Mouse (Mus musculus) gastrocnemius, postnatal 10 days (tissue): ENCODE measurements around the gene Rasd1. TPM values are rescaled to one million over a fixed set of nuclear protein-coding genes. Genes with fewer than 3 reads are reported as not detected.

ENCODE experiments used
- DNase-seq: peaks from one replicate; pipeline ENCODE4 v3.0.0; 2021; ENCODE audit warnings: mixed read lengths
- long read RNA-seq, 2 experiments: library from polyadenylated mRNA; stranded (forward); transcript quantifications; one replicate each; pipeline ENCODE4 v2.0.0; 2021
- total RNA-seq, 2 experiments: library from RNA; stranded (reverse); gene quantifications; 2 replicates each; pipeline ENCODE4 v1.2.3; 2021

The Rasd1 gene
- total RNA-seq, result 1 to 10 TPM; 1.5 to 3.0 TPM
- long read RNA-seq, experiment 1, partial matches to known transcripts, result 0 of 1 reads
- long read RNA-seq, experiment 1, other reads (novel, unspliced or antisense), result 0 of 1 reads
- long read RNA-seq, experiment 2, partial matches to known transcripts, result 0 of 3 reads
- long read RNA-seq, experiment 2, other reads (novel, unspliced or antisense), result 0 of 3 reads

GRCm38 (mm10) chr11:59964818-59965217 lies at the start of gene Rasd1:
TSS of gene Rasd1 (minus strand) at chr11:59964944.
- peak; percentile 71 for DNase-seq

- DNase-seq, result no peak
Measured at GRCm38 (mm10) chr11:60011516-60011915, 46.8 kb upstream of the Rasd1 start.

- DNase-seq, result no peak
Measured at GRCm38 (mm10) chr11:60009451-60009850, 44.7 kb upstream of the Rasd1 start.

GRCm38 (mm10) chr11:60005866-60006265 lies 41.1 kb upstream of the Rasd1 start:
- DNase-seq, result no peak

GRCm38 (mm10) chr11:60004716-60005115 lies 40.0 kb upstream of the Rasd1 start:
- DNase-seq, result no peak

GRCm38 (mm10) chr11:60003811-60004210 lies 39.1 kb upstream of the Rasd1 start:
- DNase-seq, result no peak

- no peak for DNase-seq
Measured at GRCm38 (mm10) chr11:60001231-60001980, 36.7 kb upstream of the Rasd1 start.

- DNase-seq, result no peak
Measured at GRCm38 (mm10) chr11:59994318-59994717, 29.6 kb upstream of the Rasd1 start.

- no peak for DNase-seq
Measured at GRCm38 (mm10) chr11:59991365-59991764, 26.6 kb upstream of the Rasd1 start.

GRCm38 (mm10) chr11:59989406-59989805 lies 24.7 kb upstream of the Rasd1 start:
- DNase-seq, result no peak

- no peak for DNase-seq
Measured at GRCm38 (mm10) chr11:59977831-59978230, 13.1 kb upstream of the Rasd1 start.

GRCm38 (mm10) chr11:59975241-59975640 lies 10.5 kb upstream of the Rasd1 start:
- DNase-seq, result no peak

GRCm38 (mm10) chr11:59973389-59973788 lies 8.6 kb upstream of the Rasd1 start:
- no peak for DNase-seq

GRCm38 (mm10) chr11:59971691-59972090 lies 6.9 kb upstream of the Rasd1 start:
- no peak for DNase-seq

- DNase-seq, result no peak
Measured at GRCm38 (mm10) chr11:59970780-59971179, 6.0 kb upstream of the Rasd1 start.

GRCm38 (mm10) chr11:59967765-59968164 lies 3.0 kb upstream of the Rasd1 start:
- DNase-seq, result no peak

- no peak for DNase-seq
Measured at GRCm38 (mm10) chr11:59966102-59966483, 1.3 kb upstream of the Rasd1 start.

- DNase-seq, result peak; percentile 81
Measured at GRCm38 (mm10) chr11:59965227-59966101, 720 bp upstream of the Rasd1 start.

- DNase-seq, result peak; percentile 27
Measured at GRCm38 (mm10) chr11:59964163-59964758, 483 bp downstream of the Rasd1 start.

GRCm38 (mm10) chr11:59963364-59964162 lies 1.2 kb downstream of the Rasd1 start:
- no peak for DNase-seq

- DNase-seq, result no peak
Measured at GRCm38 (mm10) chr11:59962590-59962989, 2.2 kb downstream of the Rasd1 start.
